Mouse (Mus musculus) liver, postnatal 0 days (tissue): Measurements from ENCODE around the gene Atp8a1. TPM values are rescaled to one million over a fixed set of nuclear protein-coding genes. Genes with fewer than 3 reads are reported as not detected.

Experiments
- ATAC-seq: fragments of 200-750 bp; cut with Nextera tagmentation; 2 replicates; pipeline ENCODE4 v1.8.0; 2017; ENCODE audit warnings: mild to moderate bottlenecking, moderate library complexity
- DNase-seq: peaks from one replicate; pipeline ENCODE4 v3.0.0-alpha.2; 2016
- H3K27ac ChIP-seq: fragments of 300-500 bp; sonication (generic); 2 replicates; pipeline ENCODE4 v1.5.1; 2014; ENCODE audit warnings: antibody characterized with exemption, moderate library complexity, mild to moderate bottlenecking, low read depth
- H3K27me3 ChIP-seq: fragments of 300-500 bp; sonication (generic); 2 replicates; pipeline ENCODE4 v1.6.1; 2014; ENCODE audit warnings: low read length, control low read depth, mixed read lengths; ENCODE audit not compliant: insufficient read depth
- H3K36me3 ChIP-seq: fragments of 300-500 bp; sonication (generic); replicated peaks from 2 replicates; pipeline ENCODE4 v1.6.1; 2014; ENCODE audit warnings: mild to moderate bottlenecking, control low read depth, low read length, moderate library complexity, mixed read lengths; ENCODE audit not compliant: insufficient read depth
- H3K4me1 ChIP-seq: fragments of 300-500 bp; sonication (generic); 2 replicates; pipeline ENCODE4 v1.6.1; 2014; ENCODE audit warnings: antibody characterized with exemption, mild to moderate bottlenecking, control low read depth; ENCODE audit not compliant: insufficient read depth
- H3K4me2 ChIP-seq: fragments of 300-500 bp; sonication (generic); 2 replicates; pipeline ENCODE4 v1.6.1; 2014; ENCODE audit warnings: low read depth, mild to moderate bottlenecking, low read length, moderate library complexity, mixed read lengths
- H3K4me3 ChIP-seq: fragments of 300-500 bp; sonication (generic); 2 replicates; pipeline ENCODE4 v1.5.1; 2014; ENCODE audit warnings: low read depth, low read length
- H3K9ac ChIP-seq: fragments of 300-500 bp; sonication (generic); replicated peaks from 2 replicates; pipeline ENCODE4 v1.6.1; 2014; ENCODE audit warnings: mild to moderate bottlenecking, moderate library complexity
- H3K9me3 ChIP-seq: fragments of 300-500 bp; sonication (generic); 2 replicates; pipeline ENCODE4 v1.6.1; 2016; ENCODE audit warnings: mild to moderate bottlenecking, control low read depth, low read length, mixed read lengths
- CTCF ChIP-seq: sonication (generic); IDR thresholded peaks from 2 replicates; pipeline ENCODE4 v1.5.1; 2016; ENCODE audit warnings: antibody characterized with exemption, low read depth
- EP300 ChIP-seq: IDR thresholded peaks from 2 replicates; pipeline ENCODE4 v1.6.1; 2016; ENCODE audit warnings: antibody characterized with exemption, low read depth, mild to moderate bottlenecking
- WGBS: fragments of 180-500 bp; shearing (Covaris S2); extraction: QIAGEN DNeasy Blood & Tissue Kit; methylation state at CpG from one replicate; pipeline ENCODE4 v1.1.7; 2014; ENCODE audit not compliant: insufficient replicate concordance; 5-methylcytosine and 5-hydroxymethylcytosine counted together
- polyA plus RNA-seq: library from polyadenylated mRNA; unstranded; fragments of >200 nt; fragmentation: Nextera tagmentation; extraction: Ambion mirVana; gene quantifications from 2 replicates; pipeline ENCODE4 v1.2.1, GENCODE M21; 2015

The Atp8a1 gene
- polyA plus RNA-seq, 1 experiment from 2014 or later: 18.5 TPM

GRCm38 (mm10) chr5:67831293-67832147 is 15.7 kb downstream of the Atp8a1 start:
- ATAC-seq: peak; percentile 76
- 53% methylated on average over 10 of the region's 10 CpGs for WGBS
- Histone ChIP-seq H3K4me2 (peak overlapping the region; percentile 33; the same call in 1 of the 2 replicates), H3K27me3 (no peaks in the 10 kb centered on the region), H3K4me1 (peaks cover 27% of the 10 kb centered on the region), H3K36me3 (no peaks in the 10 kb centered on the region), H3K9ac (no peak overlapping the region), H3K4me3 (no peak overlapping the region), H3K27ac (0 out of 2 replicates have a peak overlapping the region, but pooled peaks have one; percentile 18), H3K9me3 (no peaks in the 10 kb centered on the region)
- TF ChIP-seq EP300 (0 out of 2 replicates have a peak, but pooled peaks have one; percentile 23), CTCF (no peak)
- DNase-seq: no peak

- WGBS: 81% methylated on average over 3 of the region's 3 CpGs
- no peaks in the 10 kb centered on the region for H3K9me3 ChIP-seq
- H3K27ac ChIP-seq: no peak overlapping the region
- no peak overlapping the region for H3K4me3 ChIP-seq
- ATAC-seq (peak; percentile 24; the same call in 1 of the 2 replicates), DNase-seq (no peak)
- no peak for TF ChIP-seq EP300
- no peak for TF ChIP-seq CTCF
- H3K4me1 ChIP-seq: peaks cover 22% of the 10 kb centered on the region
- H3K36me3 ChIP-seq: no peaks in the 10 kb centered on the region
- no peak overlapping the region for H3K4me2 ChIP-seq
- H3K9ac ChIP-seq: no peak overlapping the region
- H3K27me3 ChIP-seq: no peaks in the 10 kb centered on the region
These were observed 18.9 kb downstream of the Atp8a1 start for GRCm38 (mm10) chr5:67828356-67828755.

- Histone ChIP-seq H3K4me2 (no peak overlapping the region), H3K9me3 (no peaks in the 10 kb centered on the region), H3K36me3 (no peaks in the 10 kb centered on the region), H3K27me3 (no peaks in the 10 kb centered on the region), H3K4me1 (peaks cover 29% of the 10 kb centered on the region), H3K9ac (no peak overlapping the region), H3K27ac (no peak overlapping the region), H3K4me3 (no peak overlapping the region)
- DNase-seq: no peak
- no peak for ATAC-seq
- TF ChIP-seq CTCF (no peak), EP300 (no peak)
- 79% methylated on average over 3 of the region's 3 CpGs for WGBS
These were observed 20.3 kb downstream of the Atp8a1 start for GRCm38 (mm10) chr5:67826935-67827334.

GRCm38 (mm10) chr5:67826278-67826677 is 21.0 kb downstream of the Atp8a1 start:
- Histone ChIP-seq H3K4me1 (peaks cover 27% of the 10 kb centered on the region), H3K27ac (no peak overlapping the region), H3K36me3 (no peaks in the 10 kb centered on the region), H3K4me2 (no peak overlapping the region), H3K4me3 (no peak overlapping the region), H3K9ac (no peak overlapping the region), H3K9me3 (no peaks in the 10 kb centered on the region), H3K27me3 (no peaks in the 10 kb centered on the region)
- DNase-seq (no peak), ATAC-seq (no peak)
- 81% methylated on average over 9 of the region's 9 CpGs for WGBS
- TF ChIP-seq EP300: no peak

- H3K4me1 ChIP-seq: peaks cover 25% of the 10 kb centered on the region
- H3K4me2 ChIP-seq: no peak overlapping the region
- no peaks in the 10 kb centered on the region for H3K9me3 ChIP-seq
- DNase-seq (no peak), ATAC-seq (no peak)
- H3K9ac ChIP-seq: no peak overlapping the region
- no peak overlapping the region for H3K4me3 ChIP-seq
- no peaks in the 10 kb centered on the region for H3K27me3 ChIP-seq
- no peak overlapping the region; the same call in 1 of the 2 replicates for H3K27ac ChIP-seq
- H3K36me3 ChIP-seq: no peaks in the 10 kb centered on the region
- TF ChIP-seq CTCF: no peak
- 90% methylated on average over 2 of the region's 2 CpGs for WGBS
These were observed 22.6 kb downstream of the Atp8a1 start for GRCm38 (mm10) chr5:67824600-67824999.

- TF ChIP-seq CTCF: no peak
- no peak for TF ChIP-seq EP300
- ATAC-seq (no peak), DNase-seq (no peak)
- H3K4me1 ChIP-seq: peaks cover 25% of the 10 kb centered on the region
- no peak overlapping the region for H3K27ac ChIP-seq
- H3K4me3 ChIP-seq: no peak overlapping the region
- WGBS: 72% methylated on average over 5 of the region's 5 CpGs
- H3K36me3 ChIP-seq: no peaks in the 10 kb centered on the region
- no peak overlapping the region for H3K4me2 ChIP-seq
- H3K9me3 ChIP-seq: no peaks in the 10 kb centered on the region
- H3K27me3 ChIP-seq: no peaks in the 10 kb centered on the region
- no peak overlapping the region for H3K9ac ChIP-seq
These were observed 23.5 kb downstream of the Atp8a1 start for GRCm38 (mm10) chr5:67823771-67824170.

GRCm38 (mm10) chr5:67822619-67823018 is 24.6 kb downstream of the Atp8a1 start:
- DNase-seq (no peak), ATAC-seq (no peak)
- no peak overlapping the region for H3K9ac ChIP-seq
- peak overlapping the region; percentile 24 for H3K4me2 ChIP-seq
- 37% methylated on average over 6 of the region's 6 CpGs for WGBS
- no peaks in the 10 kb centered on the region for H3K9me3 ChIP-seq
- peak overlapping the region; percentile 79 for H3K27ac ChIP-seq
- H3K4me3 ChIP-seq: no peak overlapping the region
- H3K4me1 ChIP-seq: peaks cover 25% of the 10 kb centered on the region
- H3K27me3 ChIP-seq: no peaks in the 10 kb centered on the region
- TF ChIP-seq EP300 (no peak), CTCF (no peak)
- H3K36me3 ChIP-seq: no peaks in the 10 kb centered on the region
